Mouse (Mus musculus) MEL (cell line): ENCODE measurements around the gene Atp1a4.
"Not testable (repeated sequence)": the region's sequence is repeated elsewhere in the genome, so short reads cannot be mapped to it uniquely, and the experiment has no call there.

Experiments used
- CTCF ChIP-seq, 3 experiments: IDR thresholded peaks in 2 of 3; conservative IDR thresholded peaks in 1 of 3; 2 replicates each; pipeline ENCODE4 v1.5.1; 2011 to 2012; ENCODE audit warnings: low read length in 3 of 3, low read depth in 2 of 3, mild to moderate bottlenecking in 2 of 3, improper control_type of control experiment in 1 of 3, inconsistent platforms in 1 of 3, mixed read lengths in 1 of 3, moderate library complexity in 1 of 3; ENCODE audit not compliant: control insufficient read depth in 1 of 3, insufficient read depth in 1 of 3, poor library complexity in 1 of 3, severe bottlenecking in 1 of 3
- EP300 ChIP-seq, 2 experiments: IDR thresholded peaks; 2 replicates each; pipeline ENCODE4 v1.6.1; 2011; ENCODE audit warnings: improper control_type of control experiment in 2 of 2, low read length in 2 of 2, low read depth in 1 of 2, mild to moderate bottlenecking in 1 of 2
- MAX ChIP-seq: IDR thresholded peaks from 2 replicates; pipeline ENCODE4 v1.6.1; 2011; ENCODE audit warnings: low read length, improper control_type of control experiment
- MXI1 ChIP-seq: IDR thresholded peaks from 2 replicates; pipeline ENCODE4 v1.6.1; 2011; ENCODE audit warnings: mild to moderate bottlenecking, low read depth, low read length, improper control_type of control experiment
- POLR2A ChIP-seq, 2 experiments: IDR thresholded peaks; 2 replicates each; pipeline ENCODE4 v1.6.1; 2011 to 2012; ENCODE audit warnings: low read length in 2 of 2, mild to moderate bottlenecking in 2 of 2, control low read depth in 1 of 2, improper control_type of control experiment in 1 of 2, low read depth in 1 of 2, moderate library complexity in 1 of 2; ENCODE audit not compliant: control insufficient read depth in 1 of 2, insufficient read depth in 1 of 2, poor library complexity in 1 of 2
- POLR2AphosphoS5 ChIP-seq: IDR thresholded peaks from 2 replicates; pipeline ENCODE4 v1.6.1; 2012; ENCODE audit warnings: low read depth, borderline replicate concordance, mild to moderate bottlenecking, inconsistent platforms, low read length, moderate library complexity, mixed read lengths
- RAD21 ChIP-seq: IDR thresholded peaks from 2 replicates; pipeline ENCODE4 v1.6.1; 2011; ENCODE audit warnings: mild to moderate bottlenecking, low read depth, low read length, improper control_type of control experiment
- TAL1 ChIP-seq: IDR thresholded peaks from 2 replicates; pipeline ENCODE4 v1.6.1; 2012; ENCODE audit warnings: mild to moderate bottlenecking, inconsistent platforms, low read length, moderate library complexity, mixed read lengths

- TF ChIP-seq EP300 (IDR thresholded peaks at IDR 0.05; ENCODE audit: low read depth in 1 of 2, low read length in 2 of 2); MXI1; POLR2A (IDR thresholded peaks at IDR 0.05; ENCODE audit: control insufficient read depth in 1 of 2, insufficient read depth in 1 of 2, low read depth in 1 of 2, low read length in 2 of 2, poor library complexity in 1 of 2); CTCF (IDR thresholded peaks at IDR 0.05 in 2 of 3, conservative IDR thresholded peaks at IDR 0.05 in 1 of 3; ENCODE audit: control insufficient read depth in 1 of 3, insufficient read depth in 1 of 3, low read depth in 2 of 3, low read length in 3 of 3, poor library complexity in 1 of 3, severe bottlenecking in 1 of 3); POLR2AphosphoS5; MAX; TAL1; RAD21: not testable (repeated sequence)
Measured at GRCm38 (mm10) chr1:172244645-172245044, 13.6 kb downstream of the Atp1a4 start.
